Mouse (Mus musculus) C2C12 (cell line): Measurements from ENCODE around the gene Vac14. TPM values are rescaled to one million over a fixed set of nuclear protein-coding genes. Genes with fewer than 3 reads are reported as not detected.

Source experiments
- H3K27me3 ChIP-seq: one replicate; pipeline ENCODE4 v1.6.1; 2011; ENCODE audit not compliant: control insufficient read depth, insufficient read depth, insufficient read length
- H3K36me3 ChIP-seq: one replicate; pipeline ENCODE4 v1.6.1; 2011; ENCODE audit not compliant: control insufficient read depth, insufficient read depth
- H3K4me3 ChIP-seq: one replicate; pipeline ENCODE4 v1.5.1; 2011; ENCODE audit warnings: mild to moderate bottlenecking, control low read depth; ENCODE audit not compliant: poor library complexity, insufficient read depth, severe bottlenecking
- H3K79me2 ChIP-seq: one replicate; pipeline ENCODE4 v1.6.1; 2011; ENCODE audit not compliant: control insufficient read depth, insufficient read depth
- H3K79me3 ChIP-seq: one replicate; pipeline ENCODE4 v1.6.1; 2011; ENCODE audit warnings: low read depth, control low read depth
- H3ac ChIP-seq: one replicate; pipeline ENCODE3; 2011; ENCODE audit warnings: low read depth; ENCODE audit not compliant: control insufficient read depth, insufficient read length
- CEBPB ChIP-seq: IDR thresholded peaks from one replicate; pipeline ENCODE4 v1.6.1; 2011; ENCODE audit warnings: low read depth, mild to moderate bottlenecking, control low read depth, moderate library complexity
- CTCF ChIP-seq: IDR thresholded peaks from one replicate; pipeline ENCODE4 v1.5.1; 2011; ENCODE audit not compliant: control insufficient read depth, insufficient read depth, insufficient read length
- FOSL1 ChIP-seq: IDR thresholded peaks from one replicate; pipeline ENCODE4 v1.8.0; 2011; ENCODE audit warnings: mild to moderate bottlenecking, low read length; ENCODE audit not compliant: poor library complexity, insufficient read depth, severe bottlenecking
- MAX ChIP-seq: IDR thresholded peaks from one replicate; pipeline ENCODE4 v1.6.1; 2011; ENCODE audit warnings: mild to moderate bottlenecking, control low read depth
- MYOD1 ChIP-seq: IDR thresholded peaks from one replicate; pipeline ENCODE4 v1.6.1; 2011; ENCODE audit warnings: low read depth; ENCODE audit not compliant: control insufficient read depth, insufficient read length
- MYOG ChIP-seq: IDR thresholded peaks from one replicate; pipeline ENCODE4 v1.6.1; 2011; ENCODE audit not compliant: control insufficient read depth, insufficient read length; ENCODE audit errors: extremely low read depth
- USF1 ChIP-seq: IDR thresholded peaks from one replicate; pipeline ENCODE4 v1.6.1; 2011; ENCODE audit warnings: low read depth, mild to moderate bottlenecking, control low read depth, moderate library complexity
- polyA plus RNA-seq: library from polyadenylated mRNA; unstranded; fragments of >200 nt; fragmentation: generic; extraction: Trizol; gene quantifications from one replicate; pipeline ENCODE4 v1.2.1, GENCODE M21; 2012; ENCODE audit warnings: missing spikeins

Gene Vac14
- polyA plus RNA-seq, 1 experiment: 22.2 TPM

DNA sequence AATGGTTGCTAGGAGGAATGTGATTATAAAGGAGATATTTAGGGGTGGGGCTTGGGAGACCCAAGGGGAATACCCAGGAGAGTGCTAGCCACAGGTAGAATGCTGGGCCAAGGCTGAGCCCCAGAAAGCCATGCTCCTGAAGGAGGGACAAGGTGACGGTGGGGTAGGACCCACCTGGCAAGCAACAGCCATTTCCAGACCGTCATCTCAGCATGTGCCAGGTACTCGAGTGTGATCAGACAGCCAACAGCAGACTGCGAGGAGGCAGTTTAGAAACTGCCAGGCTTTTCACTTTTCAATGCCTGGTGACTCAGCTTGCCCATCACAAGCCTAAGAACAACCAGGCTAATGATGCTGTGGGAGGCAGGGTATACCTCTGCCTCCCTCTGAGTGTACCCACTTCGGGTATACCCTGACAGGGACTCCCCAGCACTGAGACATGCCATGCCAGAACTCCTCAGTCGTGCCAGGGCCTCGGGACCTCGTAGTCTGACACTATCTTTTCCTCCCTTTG is 113.0 kb downstream of the Vac14 start:
- no peak overlapping the region for H3K4me3 ChIP-seq
- no peak for TF ChIP-seq MYOD1
- TF ChIP-seq USF1: no peak
- no peak for TF ChIP-seq MAX
- TF ChIP-seq FOSL1: no peak
- no peak for TF ChIP-seq CEBPB
- TF ChIP-seq MYOG: no peak
- TF ChIP-seq CTCF: no peak
- no peaks in the 10 kb centered on the region for H3K27me3 ChIP-seq
- H3K79me3 ChIP-seq: no peaks in the 10 kb centered on the region
- H3K79me2 ChIP-seq: no peaks in the 10 kb centered on the region
- H3K36me3 ChIP-seq: peaks cover 10% of the 10 kb centered on the region
- H3ac ChIP-seq: no peak overlapping the region

DNA sequence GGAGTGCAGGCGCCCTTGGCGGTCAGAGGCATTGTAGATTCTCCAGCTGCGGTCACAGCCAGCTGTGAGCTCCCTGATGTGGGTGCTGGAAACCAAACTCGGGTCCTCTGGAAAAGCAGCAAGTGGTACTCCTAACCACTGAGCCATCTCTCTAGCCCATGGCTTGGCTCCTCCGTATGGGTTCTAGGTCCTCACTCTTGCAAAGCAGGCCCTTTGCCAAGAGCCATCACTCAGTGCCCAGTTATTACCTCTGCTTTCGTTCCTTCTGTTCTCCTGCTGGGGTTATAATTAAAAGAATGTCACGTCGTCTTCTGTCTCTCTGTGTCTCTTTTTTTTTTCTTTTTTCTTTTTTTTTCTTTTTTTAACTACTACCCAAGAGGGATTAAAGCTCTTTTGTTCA is 114.7 kb downstream of the Vac14 start:
- Histone ChIP-seq H3K36me3 (peaks cover 10% of the 10 kb centered on the region), H3ac (no peak overlapping the region), H3K27me3 (no peaks in the 10 kb centered on the region), H3K79me2 (no peaks in the 10 kb centered on the region), H3K4me3 (no peak overlapping the region), H3K79me3 (no peaks in the 10 kb centered on the region)
- TF ChIP-seq MYOD1 (no peak), USF1 (no peak), CTCF (no peak), FOSL1 (no peak), MYOG (no peak), MAX (no peak), CEBPB (no peak)

DNA sequence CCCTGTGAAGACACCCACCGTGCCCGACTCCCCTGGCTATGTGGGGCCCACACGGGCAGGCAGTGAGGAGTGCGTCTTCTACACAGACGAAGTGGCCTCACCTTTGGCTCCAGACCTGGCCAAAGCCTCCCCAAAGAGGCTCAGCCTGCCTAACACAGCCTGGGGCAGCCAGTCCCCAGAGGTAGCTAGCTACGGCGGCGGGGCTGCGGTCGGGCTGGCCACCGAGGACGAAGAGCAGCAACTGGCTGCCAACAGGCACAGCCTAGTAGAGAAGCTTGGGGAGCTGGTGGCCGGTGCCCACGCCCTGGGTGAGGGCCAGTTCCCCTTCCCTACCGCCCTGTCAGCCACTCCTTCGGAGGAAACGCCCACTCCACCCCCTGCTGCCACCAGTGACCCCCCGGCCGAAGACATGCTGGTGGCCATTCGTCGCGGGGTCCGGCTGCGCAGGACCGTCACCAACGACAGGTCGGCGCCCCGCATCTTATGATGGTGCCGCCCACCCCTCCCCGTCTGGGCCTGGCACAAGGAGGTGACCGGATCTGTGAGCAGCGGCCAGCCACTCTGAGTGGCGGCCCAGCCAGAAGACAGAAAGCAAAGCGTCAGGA is 120.3 kb downstream of the Vac14 start:
- Histone ChIP-seq H3K79me3 (no peaks in the 10 kb centered on the region), H3K4me3 (no peak overlapping the region), H3K27me3 (no peaks in the 10 kb centered on the region), H3ac (no peak overlapping the region), H3K79me2 (no peaks in the 10 kb centered on the region), H3K36me3 (peaks cover 10% of the 10 kb centered on the region)
- no peak for TF ChIP-seq MYOG
- TF ChIP-seq MAX: no peak
- TF ChIP-seq FOSL1: no peak
- TF ChIP-seq USF1: no peak
- no peak for TF ChIP-seq CEBPB
- TF ChIP-seq MYOD1: no peak
- TF ChIP-seq CTCF: no peak

DNA sequence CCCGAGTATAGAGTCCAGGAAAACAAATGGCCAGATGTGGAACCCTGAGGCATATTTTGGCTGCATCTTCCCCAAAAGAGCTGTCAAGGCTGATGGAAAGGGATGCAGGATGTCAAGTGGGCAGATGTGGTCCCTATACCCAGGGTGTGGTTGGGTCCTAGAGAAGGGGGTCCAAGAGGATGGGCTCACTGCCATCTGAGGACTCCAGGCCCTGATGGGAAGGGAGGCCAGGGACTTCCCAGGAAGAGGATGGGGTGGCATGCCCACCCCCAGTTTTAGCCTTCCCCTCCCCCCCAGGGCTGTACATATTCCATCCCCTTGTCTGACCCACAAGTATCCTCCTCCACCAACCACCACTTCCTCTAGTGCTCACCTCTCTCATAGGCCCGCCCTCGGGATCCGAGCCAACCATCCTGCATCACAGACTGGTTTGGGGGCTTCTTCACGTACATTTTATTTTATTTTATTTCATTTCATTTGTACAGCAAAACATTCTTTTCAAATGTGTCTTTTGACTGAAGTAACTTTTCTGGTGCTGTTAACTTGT is 122.3 kb downstream of the Vac14 start:
- Histone ChIP-seq H3K4me3 (no peak overlapping the region), H3K79me2 (no peaks in the 10 kb centered on the region), H3ac (no peak overlapping the region), H3K36me3 (peaks cover 4% of the 10 kb centered on the region), H3K27me3 (no peaks in the 10 kb centered on the region), H3K79me3 (no peaks in the 10 kb centered on the region)
- TF ChIP-seq CEBPB (no peak), CTCF (no peak), MYOD1 (no peak)

DNA sequence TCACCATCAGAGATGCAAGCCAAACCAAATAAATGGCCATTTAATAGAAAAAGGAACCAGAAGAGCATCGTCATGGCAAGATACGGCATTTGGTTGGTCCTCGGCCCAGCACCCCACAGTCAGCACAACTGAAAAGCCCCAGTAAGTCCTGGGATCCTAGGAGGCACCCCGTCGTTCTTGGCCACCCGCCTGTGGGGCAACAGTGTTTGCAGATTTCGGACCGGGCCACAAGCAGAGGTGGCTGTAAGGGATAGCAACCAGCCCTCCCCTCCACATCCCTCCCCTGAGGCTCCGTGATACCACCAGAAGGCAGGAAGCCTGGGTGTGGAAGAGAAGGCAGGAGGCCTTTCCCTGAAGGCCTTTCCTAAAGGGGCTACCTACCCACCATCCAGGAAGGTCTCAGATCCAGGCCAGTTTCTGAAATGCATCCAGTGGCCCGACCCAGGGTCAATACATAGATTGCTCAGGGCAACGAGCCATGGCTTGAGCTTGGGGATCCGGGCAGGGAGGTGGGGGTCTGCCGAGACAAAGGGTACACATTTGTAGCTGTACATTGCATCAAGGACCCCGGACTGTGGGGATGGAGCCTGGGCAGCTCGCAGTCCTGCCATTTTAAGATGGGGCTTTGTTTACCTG is 123.5 kb downstream of the Vac14 start:
- Histone ChIP-seq H3K36me3 (peaks cover 3% of the 10 kb centered on the region), H3K4me3 (no peak overlapping the region), H3ac (no peak overlapping the region), H3K79me3 (no peaks in the 10 kb centered on the region), H3K79me2 (no peaks in the 10 kb centered on the region), H3K27me3 (no peaks in the 10 kb centered on the region)
- TF ChIP-seq FOSL1: no peak
- TF ChIP-seq MYOG: no peak
- TF ChIP-seq MAX: no peak
- no peak for TF ChIP-seq MYOD1
- no peak for TF ChIP-seq CEBPB
- no peak for TF ChIP-seq USF1
- no peak for TF ChIP-seq CTCF

DNA sequence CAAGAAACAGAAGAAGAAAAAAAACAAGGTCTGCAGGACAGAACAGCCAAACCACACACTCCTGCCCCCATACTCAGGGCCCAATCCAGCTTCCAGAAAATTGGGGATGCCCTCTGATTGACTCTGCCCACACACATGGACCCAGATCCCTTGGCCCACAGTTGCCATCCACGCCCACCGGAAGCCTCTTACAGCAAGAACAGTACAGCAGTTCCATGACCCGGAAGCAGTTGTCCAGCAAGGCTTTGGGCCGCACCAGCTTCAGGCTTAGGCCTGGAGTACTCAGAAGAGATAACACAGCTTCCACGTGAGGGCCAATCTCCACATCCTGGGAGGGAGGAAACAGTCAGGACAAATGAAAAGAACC is 124.0 kb downstream of the Vac14 start:
- TF ChIP-seq CTCF (no peak), MYOD1 (no peak), MYOG (no peak), MAX (no peak), FOSL1 (no peak), USF1 (no peak), CEBPB (no peak)
- H3K4me3 ChIP-seq: no peak overlapping the region
- H3ac ChIP-seq: no peak overlapping the region
- H3K79me2 ChIP-seq: no peaks in the 10 kb centered on the region
- H3K27me3 ChIP-seq: no peaks in the 10 kb centered on the region
- H3K79me3 ChIP-seq: no peaks in the 10 kb centered on the region
- peaks cover 3% of the 10 kb centered on the region for H3K36me3 ChIP-seq
